Mouse (Mus musculus) intestine, embryonic 14.5 days (tissue): Measurements from ENCODE around the gene Phf3. TPM values are rescaled to one million over a fixed set of nuclear protein-coding genes. Genes with fewer than 3 reads are reported as not detected.

ENCODE experiments used
- ATAC-seq: fragments of 200-750 bp; cut with Nextera tagmentation; replicated peaks from 2 replicates; pipeline ENCODE4 v1.8.0; 2017; ENCODE audit warnings: low read depth, moderate number of reproducible peaks, moderate TSS enrichment, moderate library complexity; ENCODE audit not compliant: low FRiP score, low TSS enrichment
- DNase-seq: peaks from one replicate; pipeline ENCODE4 v3.0.0-alpha.2; 2018; ENCODE audit warnings: low spot score
- H3K27ac ChIP-seq: fragments of 300-500 bp; sonication (generic); 2 replicates; pipeline ENCODE4 v1.5.1; 2014; ENCODE audit warnings: low read depth, mild to moderate bottlenecking, control low read depth
- H3K27me3 ChIP-seq: fragments of 300-500 bp; sonication (generic); replicated peaks from 2 replicates; pipeline ENCODE4 v1.6.1; 2014; ENCODE audit warnings: low read length, control low read depth; ENCODE audit not compliant: control insufficient read depth, insufficient read depth
- H3K36me3 ChIP-seq: fragments of 300-500 bp; sonication (generic); 2 replicates; pipeline ENCODE4 v1.6.1; 2014; ENCODE audit warnings: low read length, control low read depth; ENCODE audit not compliant: control insufficient read depth, insufficient read depth
- H3K4me1 ChIP-seq: fragments of 300-500 bp; sonication (generic); replicated peaks from 2 replicates; pipeline ENCODE4 v1.6.1; 2014; ENCODE audit warnings: low read length, control low read depth, mixed read lengths; ENCODE audit not compliant: control insufficient read depth, insufficient read depth
- H3K4me2 ChIP-seq: fragments of 300-500 bp; sonication (generic); 2 replicates; pipeline ENCODE4 v1.6.1; 2014; ENCODE audit warnings: low read length
- H3K4me3 ChIP-seq: fragments of 300-500 bp; sonication (generic); 2 replicates; pipeline ENCODE4 v1.5.1; 2014; ENCODE audit warnings: low read depth, low read length, control low read depth, mixed read lengths
- H3K9ac ChIP-seq: fragments of 300-500 bp; sonication (generic); 2 replicates; pipeline ENCODE4 v1.6.1; 2014; ENCODE audit warnings: mild to moderate bottlenecking, low read length
- H3K9me3 ChIP-seq: fragments of 300-500 bp; sonication (generic); 2 replicates; pipeline ENCODE4 v1.6.1; 2016; ENCODE audit warnings: low read length, control low read depth; ENCODE audit not compliant: control insufficient read depth
- WGBS: fragments of 180-500 bp; shearing (Covaris S2); extraction: QIAGEN DNeasy Blood & Tissue Kit; methylation state at CpG from one replicate; pipeline ENCODE4 v1.1.7; 2014; 5-methylcytosine and 5-hydroxymethylcytosine counted together
- polyA plus RNA-seq: library from polyadenylated mRNA; unstranded; fragments of >200 nt; fragmentation: Nextera tagmentation; extraction: Ambion mirVana; gene quantifications from 2 replicates; pipeline ENCODE4 v1.2.1, GENCODE M21; 2014

Gene Phf3
- polyA plus RNA-seq, 1 experiment from 2014 or later = 41.6 TPM

DNA sequence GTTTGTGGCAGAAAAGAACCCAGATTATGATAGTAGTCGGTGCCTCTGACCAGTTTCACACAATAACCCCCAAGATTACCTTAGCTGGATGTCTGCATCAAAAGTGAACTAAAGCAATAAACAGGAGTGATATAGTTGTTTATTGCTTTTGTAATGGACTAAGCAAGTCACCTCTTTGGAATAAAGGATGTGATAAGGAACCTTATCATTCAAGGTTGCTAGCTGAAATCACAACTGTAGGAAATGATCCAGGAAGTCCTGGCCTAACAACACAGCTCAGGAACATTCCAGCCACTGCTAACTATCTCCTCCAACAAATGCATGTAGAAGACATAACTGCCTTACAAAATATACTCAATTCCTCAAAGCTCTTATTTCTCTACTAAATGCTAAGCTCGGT, 22.8 kb downstream of the Phf3 start:
- no peak for DNase-seq
- no peaks in the 10 kb centered on the region for H3K27me3 ChIP-seq
- no peak for ATAC-seq
- H3K4me2 ChIP-seq = no peak overlapping the region
- no peak overlapping the region for H3K9ac ChIP-seq
- no peak overlapping the region for H3K27ac ChIP-seq
- H3K9me3 ChIP-seq = no peaks in the 10 kb centered on the region
- no peaks in the 10 kb centered on the region for H3K4me1 ChIP-seq
- no peak overlapping the region for H3K4me3 ChIP-seq
- H3K36me3 ChIP-seq = 0 out of 2 replicates have a peak, but pooled peaks cover 5% of the 10 kb centered on the region
- WGBS = 86% methylated on average over 2 of the region's 2 CpGs

- 61% methylated on average over 3 of the region's 3 CpGs for WGBS
- Histone ChIP-seq H3K36me3 (0 out of 2 replicates have a peak, but pooled peaks cover 5% of the 10 kb centered on the region), H3K9ac (no peak overlapping the region), H3K4me3 (no peak overlapping the region), H3K9me3 (no peaks in the 10 kb centered on the region), H3K4me2 (no peak overlapping the region), H3K4me1 (no peaks in the 10 kb centered on the region), H3K27me3 (no peaks in the 10 kb centered on the region), H3K27ac (no peak overlapping the region)
- DNase-seq = no peak
- no peak for ATAC-seq
Measured at GRCm38 (mm10) chr1:30849955-30850354, 23.8 kb downstream of the Phf3 start.

DNA sequence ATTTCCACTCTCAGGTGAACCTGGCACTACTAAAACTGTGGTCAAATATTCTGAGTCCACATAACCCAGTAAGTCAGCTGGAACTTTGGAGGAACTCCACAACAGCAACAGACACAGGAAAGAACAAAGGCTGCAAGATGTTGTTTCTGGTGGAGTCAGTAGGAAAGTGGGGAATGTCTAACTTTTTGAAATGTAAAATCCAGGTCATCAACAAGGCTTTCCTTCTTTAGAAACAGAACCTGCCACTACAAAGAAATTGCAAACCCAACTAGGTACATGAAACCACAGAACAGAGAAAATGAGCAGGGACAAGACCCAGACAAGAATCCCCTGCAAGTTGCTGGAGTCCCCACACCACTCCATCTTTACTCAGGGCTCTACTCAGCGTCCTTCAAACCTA, 26.0 kb downstream of the Phf3 start:
- H3K27ac ChIP-seq = no peak overlapping the region
- H3K9ac ChIP-seq = no peak overlapping the region
- no peak for DNase-seq
- H3K36me3 ChIP-seq = 0 out of 2 replicates have a peak, but pooled peaks cover 5% of the 10 kb centered on the region
- H3K9me3 ChIP-seq = no peaks in the 10 kb centered on the region
- H3K4me3 ChIP-seq = no peak overlapping the region
- H3K27me3 ChIP-seq = no peaks in the 10 kb centered on the region
- H3K4me2 ChIP-seq = no peak overlapping the region
- WGBS = 35% methylated on average over 1 of the region's 1 CpGs
- no peaks in the 10 kb centered on the region for H3K4me1 ChIP-seq
- ATAC-seq = no peak

- peaks cover 32% of the 10 kb centered on the region for H3K36me3 ChIP-seq
- 71% methylated on average over 3 of the region's 3 CpGs for WGBS
- no peak for ATAC-seq
Measured at GRCm38 (mm10) chr1:30839662-30840061, 34.1 kb downstream of the Phf3 start.

DNA sequence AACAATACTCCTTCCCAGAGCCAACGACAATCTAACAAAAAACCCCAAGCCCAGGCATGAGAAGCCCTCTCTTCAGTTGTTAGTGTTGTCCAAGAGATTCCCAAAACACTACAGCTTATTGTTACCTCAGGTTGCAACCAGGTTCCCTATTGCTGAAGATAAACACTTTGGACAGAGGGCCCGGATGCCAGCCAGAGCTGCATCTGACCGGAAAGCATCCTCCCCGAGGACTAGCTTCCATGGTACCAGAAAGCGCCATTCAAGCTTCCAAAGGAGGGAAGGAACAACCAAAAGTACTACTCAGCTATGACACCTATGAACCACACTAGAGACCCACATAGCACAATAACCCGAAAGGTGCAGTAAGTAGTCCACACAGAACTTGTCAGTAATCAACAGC, 38.2 kb downstream of the Phf3 start:
- Histone ChIP-seq H3K9me3 (no peaks in the 10 kb centered on the region), H3K4me2 (no peak overlapping the region), H3K4me3 (no peak overlapping the region), H3K27me3 (no peaks in the 10 kb centered on the region), H3K9ac (no peak overlapping the region), H3K4me1 (no peaks in the 10 kb centered on the region), H3K36me3 (peaks cover 32% of the 10 kb centered on the region), H3K27ac (no peak overlapping the region)
- DNase-seq (no peak), ATAC-seq (no peak)
- 93% methylated on average over 6 of the region's 6 CpGs for WGBS

More at GRCm38 (mm10) chr1:30839662-30840061, 34.1 kb downstream of the Phf3 start:
- DNase-seq = no peak
- H3K9ac ChIP-seq = no peak overlapping the region
- H3K9me3 ChIP-seq = no peaks in the 10 kb centered on the region
- no peak overlapping the region for H3K4me3 ChIP-seq
- no peaks in the 10 kb centered on the region for H3K27me3 ChIP-seq
- H3K4me2 ChIP-seq = no peak overlapping the region
- H3K4me1 ChIP-seq = no peaks in the 10 kb centered on the region
- no peak overlapping the region for H3K27ac ChIP-seq

DNA sequence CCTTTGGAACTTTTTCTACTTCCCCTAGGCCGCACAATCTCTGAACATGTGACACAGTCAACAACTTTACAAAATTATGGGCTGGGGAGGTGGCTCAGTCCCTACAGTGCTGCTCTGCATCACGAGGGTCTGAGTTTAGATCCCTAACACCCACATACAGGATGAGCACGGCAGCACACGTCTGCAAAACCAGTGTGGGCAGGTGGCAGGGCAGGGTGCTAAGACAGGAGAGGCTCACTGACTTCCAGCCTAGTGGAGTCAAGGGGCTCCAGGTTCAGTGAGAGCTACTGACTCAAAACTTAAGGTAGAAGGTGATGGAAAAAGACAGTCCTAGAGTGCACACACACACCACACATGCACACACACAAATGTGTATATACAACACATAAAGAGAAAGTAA, 40.9 kb downstream of the Phf3 start:
- no peak overlapping the region for H3K9ac ChIP-seq
- no peaks in the 10 kb centered on the region for H3K27me3 ChIP-seq
- DNase-seq = no peak
- no peak overlapping the region for H3K27ac ChIP-seq
- H3K9me3 ChIP-seq = no peaks in the 10 kb centered on the region
- no peak for ATAC-seq
- H3K36me3 ChIP-seq = peaks cover 49% of the 10 kb centered on the region
- H3K4me1 ChIP-seq = no peaks in the 10 kb centered on the region
- no peak overlapping the region for H3K4me2 ChIP-seq
- WGBS = 82% methylated on average over 4 of the region's 4 CpGs
- H3K4me3 ChIP-seq = no peak overlapping the region

GRCm38 (mm10) chr1:30819414-30819813, 54.3 kb downstream of the Phf3 start:
- Histone ChIP-seq H3K4me1 (peaks cover under 1% of the 10 kb centered on the region), H3K9ac (no peak overlapping the region)
- ATAC-seq = no peak

DNA sequence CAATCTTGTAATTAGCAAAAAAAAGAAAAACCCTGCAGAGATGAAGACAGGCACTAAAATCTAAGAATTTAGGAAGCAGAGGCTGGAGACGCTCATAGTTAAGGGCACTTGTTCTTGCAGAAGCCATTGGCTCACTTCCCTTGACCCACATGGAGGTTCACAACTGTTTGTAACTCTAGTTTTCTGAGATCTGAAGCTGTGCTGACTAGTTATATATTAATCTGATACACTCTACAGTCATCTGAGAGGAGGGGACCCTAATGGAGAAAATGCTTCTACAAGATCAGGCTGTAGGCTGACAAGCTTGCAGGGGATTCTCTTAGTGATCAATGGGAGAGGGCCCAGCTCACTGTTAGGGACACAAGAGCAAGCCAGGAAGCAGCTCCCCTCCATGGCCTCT, 58.1 kb downstream of the Phf3 start:
- Histone ChIP-seq H3K4me1 (no peaks in the 10 kb centered on the region), H3K9me3 (no peaks in the 10 kb centered on the region), H3K36me3 (peaks cover 72% of the 10 kb centered on the region), H3K27ac (no peak overlapping the region), H3K27me3 (no peaks in the 10 kb centered on the region), H3K9ac (no peak overlapping the region), H3K4me3 (no peak overlapping the region), H3K4me2 (no peak overlapping the region)
- DNase-seq = no peak
- ATAC-seq = no peak
- 88% methylated on average over 1 of the region's 1 CpGs for WGBS

More at GRCm38 (mm10) chr1:30819414-30819813, 54.3 kb downstream of the Phf3 start:
- Histone ChIP-seq H3K4me3 (no peak overlapping the region), H3K27ac (no peak overlapping the region), H3K27me3 (no peaks in the 10 kb centered on the region), H3K36me3 (peaks cover 59% of the 10 kb centered on the region), H3K4me2 (no peak overlapping the region), H3K9me3 (no peaks in the 10 kb centered on the region)
- no peak for DNase-seq
- WGBS = 94% methylated on average over 6 of the region's 6 CpGs

DNA sequence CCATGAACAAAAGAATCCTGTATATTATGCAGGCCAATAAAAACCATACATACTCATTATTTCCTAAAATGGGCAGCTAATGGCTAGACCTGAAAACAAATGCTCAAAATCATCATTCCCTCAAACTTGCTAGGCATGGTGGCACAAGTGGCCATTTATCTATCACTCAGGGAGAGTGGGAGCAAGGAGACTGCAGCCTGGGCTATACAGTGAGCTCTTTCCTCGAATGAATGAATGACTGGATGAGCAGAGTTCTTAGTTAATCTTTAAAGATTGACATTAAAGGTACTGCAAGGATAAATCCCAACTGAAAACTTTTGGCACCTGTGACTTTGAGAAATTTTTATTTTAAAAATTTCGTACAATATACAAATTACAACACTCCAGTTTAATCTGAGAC, 58.7 kb downstream of the Phf3 start:
- H3K36me3 ChIP-seq = peaks cover 72% of the 10 kb centered on the region
- no peak overlapping the region for H3K4me2 ChIP-seq
- no peak overlapping the region for H3K9ac ChIP-seq
- no peak overlapping the region for H3K27ac ChIP-seq
- no peak overlapping the region for H3K4me3 ChIP-seq
- ATAC-seq (no peak), DNase-seq (no peak)
- no peaks in the 10 kb centered on the region for H3K9me3 ChIP-seq
- H3K27me3 ChIP-seq = no peaks in the 10 kb centered on the region
- no peaks in the 10 kb centered on the region for H3K4me1 ChIP-seq
- 89% methylated on average over 2 of the region's 2 CpGs for WGBS
